Mouse (Mus musculus) brain, embryonic 14.5 days (tissue): ENCODE data around the gene 4933415A04Rik.

Source experiments
- CTCF ChIP-seq: fragments of 200-500 bp; IDR thresholded peaks from 2 replicates; pipeline ENCODE4 v1.5.1; 2012; ENCODE audit warnings: inconsistent platforms, mild to moderate bottlenecking, moderate library complexity, borderline replicate concordance; ENCODE audit not compliant: insufficient read depth, insufficient read length; ENCODE audit errors: extremely low read depth
- POLR2A ChIP-seq: fragments of 200-500 bp; IDR thresholded peaks from 2 replicates; pipeline ENCODE4 v1.6.1; 2012; ENCODE audit warnings: mild to moderate bottlenecking, inconsistent platforms, borderline replicate concordance; ENCODE audit not compliant: poor library complexity, insufficient read depth, insufficient read length, severe bottlenecking; ENCODE audit errors: extremely low read depth

GRCm38 (mm10) chr11:43563654-43564244 is 23.1 kb upstream of the 4933415A04Rik start:
- TF ChIP-seq CTCF = no peak
- TF ChIP-seq POLR2A = no peak
